Mouse (Mus musculus) mouse trophoblast stem cell (cell line): ENCODE results near the gene Trim46.

ENCODE experiments used
- in situ Hi-C, 2 experiments: fragments of 300-500 bp; cut with MseI, MboI; formaldehyde crosslinking; loops; 2 replicates in 1 of 2; 3 replicates in 1 of 2; pipeline ENCODE4 v1.15.1; 2025

Gene Trim46

GRCm38 (mm10) chr3:89213803-89214530, 32.1 kb downstream of the Trim46 start:
- in situ Hi-C loops, result no loop called here

GRCm38 (mm10) chr3:89210731-89211130, 35.4 kb downstream of the Trim46 start:
- in situ Hi-C loops, result no loop called here

- in situ Hi-C loops, result no loop called here
Measured at GRCm38 (mm10) chr3:89210162-89210561, 35.9 kb downstream of the Trim46 start.

GRCm38 (mm10) chr3:89209731-89210130, 36.4 kb downstream of the Trim46 start:
- in situ Hi-C loops, result no loop called here

GRCm38 (mm10) chr3:89208736-89209135, 37.4 kb downstream of the Trim46 start:
- in situ Hi-C loops, result no loop called here

- in situ Hi-C loops, result no loop called here
Measured at GRCm38 (mm10) chr3:89208075-89208657, 37.9 kb downstream of the Trim46 start.

GRCm38 (mm10) chr3:89206695-89207094, 39.4 kb downstream of the Trim46 start:
- in situ Hi-C loops, result no loop called here

- in situ Hi-C loops, result no loop called here
Measured at GRCm38 (mm10) chr3:89206079-89206478, 40.0 kb downstream of the Trim46 start.

- in situ Hi-C loops, result no loop called here
Measured at GRCm38 (mm10) chr3:89203142-89203514, 43.0 kb downstream of the Trim46 start.

- in situ Hi-C loops, result no loop called here
Measured at GRCm38 (mm10) chr3:89202253-89203141, 43.6 kb downstream of the Trim46 start, which contains the start of gene Gba. TSS of gene Gba (plus strand) at chr3:89202928.

- in situ Hi-C loops, result no loop called here
Measured at GRCm38 (mm10) chr3:89199839-89200238, 46.3 kb downstream of the Trim46 start.

- in situ Hi-C loops, result no loop called here
Measured at GRCm38 (mm10) chr3:89195979-89196877, 49.9 kb downstream of the Trim46 start.

GRCm38 (mm10) chr3:89193853-89194252, 52.3 kb downstream of the Trim46 start:
- in situ Hi-C loops, result no loop called here

- in situ Hi-C loops, result no loop called here
Measured at GRCm38 (mm10) chr3:89193351-89193750, 52.8 kb downstream of the Trim46 start.

- in situ Hi-C loops, result no loop called here
Measured at GRCm38 (mm10) chr3:89190436-89190835, 55.7 kb downstream of the Trim46 start.

- in situ Hi-C loops, result no loop called here
Measured at GRCm38 (mm10) chr3:89188478-89188875, 57.6 kb downstream of the Trim46 start.

GRCm38 (mm10) chr3:89187690-89188477, 58.2 kb downstream of the Trim46 start:
- in situ Hi-C loops, result no loop called here

- in situ Hi-C loops, result no loop called here
Measured at GRCm38 (mm10) chr3:89187197-89187596, 58.9 kb downstream of the Trim46 start.
